Mouse (Mus musculus) gastrocnemius, postnatal 25 days (tissue): ENCODE data around the gene Ndufv2. TPM values are rescaled to one million over a fixed set of nuclear protein-coding genes. Genes with fewer than 3 reads are reported as not detected.
"Not testable (repeated sequence)": the region's sequence is repeated elsewhere in the genome, so short reads cannot be mapped to it uniquely, and the experiment has no call there.

Experiments
- DNase-seq: peaks from one replicate; pipeline ENCODE4 v3.0.0; 2022
- total RNA-seq, 2 experiments: library from RNA; stranded (reverse); gene quantifications; 1 replicate in 1 of 2; 2 replicates in 1 of 2; pipeline ENCODE4 v1.2.3; 2021

The Ndufv2 gene
- total RNA-seq, 2 experiments from 2014 or later: 731 to 746 TPM

DNA sequence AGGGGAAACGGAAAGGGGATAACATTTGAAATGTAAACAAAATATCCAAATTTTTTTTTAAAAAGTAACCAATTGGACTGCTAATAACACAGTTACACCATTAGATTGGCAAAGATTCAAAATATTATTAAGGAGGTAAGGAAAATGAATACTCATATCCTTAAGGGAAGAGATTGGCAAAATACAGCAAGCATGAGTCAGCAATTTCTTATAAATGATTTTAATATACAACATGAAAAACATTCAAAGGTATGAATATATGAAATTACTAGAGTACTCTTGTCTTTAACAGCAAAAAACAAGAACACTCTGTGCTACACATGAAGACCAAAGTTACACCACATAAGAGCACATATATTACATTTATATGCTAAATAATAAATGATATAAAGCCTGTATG is 16.3 kb downstream of the Ndufv2 start:
- DNase-seq: no peak

DNA sequence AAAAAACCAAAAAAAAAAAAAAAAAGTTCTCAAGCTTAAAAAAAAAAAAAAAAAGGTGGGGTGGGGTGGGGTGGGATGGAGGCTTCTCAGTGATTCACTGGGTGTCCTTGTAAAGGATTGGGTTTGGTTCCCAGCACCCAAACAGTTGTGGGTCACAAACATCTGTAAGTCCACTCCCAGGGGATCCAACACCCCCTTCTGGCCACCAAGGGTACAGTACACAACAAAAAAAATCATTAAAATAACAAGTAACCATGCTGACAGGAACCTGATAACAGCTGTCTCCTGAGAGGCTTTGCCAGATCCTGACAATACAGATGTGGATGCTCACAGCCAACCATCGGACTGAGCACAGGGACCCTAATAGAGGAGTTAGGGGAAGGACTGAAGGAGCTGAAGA is 16.9 kb downstream of the Ndufv2 start:
- DNase-seq: no peak

GRCm38 (mm10) chr17:66077437-66077850 is 23.9 kb downstream of the Ndufv2 start:
- DNase-seq: no peak

- peak; percentile 97 for DNase-seq
These were observed 24.4 kb downstream of the Ndufv2 start, which contains the start of gene Ankrd12 for GRCm38 (mm10) chr17:66076934-66077333. TSS of gene Ankrd12 (minus strand) at chr17:66077089.

GRCm38 (mm10) chr17:66076174-66076927 is 25.0 kb downstream of the Ndufv2 start:
- DNase-seq: peak; percentile 22

- no peak for DNase-seq
These were observed 25.6 kb downstream of the Ndufv2 start for GRCm38 (mm10) chr17:66075827-66076173.

DNA sequence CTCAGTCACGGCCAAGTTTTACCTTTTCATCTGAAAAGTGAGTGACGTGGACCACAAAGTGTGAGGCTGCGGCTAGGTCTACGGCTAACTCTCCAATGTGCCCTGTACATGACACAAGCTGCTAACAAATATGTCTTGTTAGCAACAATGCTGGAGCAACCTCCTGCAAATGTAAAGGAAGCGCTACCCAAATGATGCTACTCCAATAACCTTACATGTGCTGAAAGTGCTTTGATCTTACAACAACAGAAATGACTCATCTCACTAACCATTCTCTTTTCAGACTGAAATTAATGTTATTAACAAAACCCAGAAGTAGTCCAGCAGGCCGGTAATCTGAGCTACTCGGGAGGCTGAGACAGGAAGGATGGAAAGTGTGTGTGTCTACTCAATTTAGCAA is 27.4 kb downstream of the Ndufv2 start:
- DNase-seq: no peak

GRCm38 (mm10) chr17:66069036-66069435 is 32.3 kb downstream of the Ndufv2 start:
- DNase-seq: not testable (repeated sequence)

GRCm38 (mm10) chr17:66065115-66065514 is 36.2 kb downstream of the Ndufv2 start:
- DNase-seq: no peak

GRCm38 (mm10) chr17:66061241-66061938 is 40.0 kb downstream of the Ndufv2 start:
- no peak for DNase-seq

DNA sequence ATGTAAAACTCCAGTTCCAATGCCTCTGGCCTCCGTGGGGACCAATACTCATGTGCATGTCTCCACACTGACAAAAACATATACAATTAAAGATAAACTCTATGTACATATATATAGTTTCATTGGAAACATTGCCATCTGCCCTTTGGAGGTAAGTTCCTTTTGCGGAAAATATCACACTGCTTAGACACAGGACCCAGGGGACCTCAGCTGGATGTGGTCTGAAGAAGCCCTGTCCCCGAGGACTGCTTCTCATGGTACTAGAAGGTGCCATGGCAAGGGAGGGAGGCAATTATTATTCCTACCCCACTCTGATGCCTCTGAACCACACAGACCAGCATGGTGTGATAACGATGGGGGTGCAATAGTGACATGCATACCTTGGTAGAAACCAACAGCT is 43.2 kb downstream of the Ndufv2 start:
- no peak for DNase-seq

DNA sequence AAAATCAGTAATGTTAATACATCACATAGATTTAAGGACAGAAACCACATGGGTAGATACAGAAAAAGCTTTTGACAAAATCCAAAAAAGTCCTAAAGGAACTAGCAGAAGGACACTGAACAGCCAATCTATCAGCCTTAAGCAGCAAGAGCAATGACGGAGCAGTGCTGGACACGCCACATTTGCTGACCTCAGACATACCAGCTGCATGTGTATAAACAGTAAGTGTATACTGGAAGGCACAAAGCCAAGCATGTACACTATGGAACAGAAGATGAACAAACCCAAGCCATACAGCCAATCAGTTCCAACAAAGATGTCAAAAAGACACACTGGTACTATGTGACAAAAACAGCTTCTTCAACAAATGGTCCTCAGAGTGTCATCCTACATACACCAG is 44.2 kb downstream of the Ndufv2 start:
- no peak for DNase-seq

GRCm38 (mm10) chr17:66053349-66053748 is 48.0 kb downstream of the Ndufv2 start:
- DNase-seq: no peak

GRCm38 (mm10) chr17:66048795-66049194 is 52.6 kb downstream of the Ndufv2 start:
- no peak for DNase-seq

GRCm38 (mm10) chr17:66048199-66048598 is 53.2 kb downstream of the Ndufv2 start:
- DNase-seq: no peak

GRCm38 (mm10) chr17:66043679-66044078 is 57.7 kb downstream of the Ndufv2 start:
- DNase-seq: not testable (repeated sequence)

DNA sequence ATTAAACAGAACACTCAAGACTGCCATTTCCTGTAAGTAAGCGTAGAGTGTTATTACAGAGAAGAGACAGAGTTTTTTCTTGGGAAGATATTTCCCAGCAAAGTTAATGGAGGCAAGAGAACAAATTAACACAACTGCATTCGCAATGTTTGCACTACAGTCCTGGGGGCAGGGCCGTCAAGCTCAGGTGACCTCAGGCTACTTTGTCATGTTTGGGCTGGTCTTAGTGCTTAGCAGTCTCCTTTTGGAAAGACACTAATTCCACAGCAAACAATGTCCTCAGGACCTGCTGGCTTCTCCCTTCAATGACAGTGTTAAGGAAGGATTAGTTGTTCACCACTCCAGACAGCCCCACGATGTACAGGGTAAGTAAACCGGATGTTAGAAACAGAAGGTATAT is 60.3 kb downstream of the Ndufv2 start:
- no peak for DNase-seq

- no peak for DNase-seq
These were observed 68.1 kb downstream of the Ndufv2 start for GRCm38 (mm10) chr17:66033239-66033638.

- no peak for DNase-seq
These were observed 69.4 kb downstream of the Ndufv2 start for GRCm38 (mm10) chr17:66031991-66032390.
